Mouse (Mus musculus): ENCODE results near the gene Dnajc4.

DNA sequence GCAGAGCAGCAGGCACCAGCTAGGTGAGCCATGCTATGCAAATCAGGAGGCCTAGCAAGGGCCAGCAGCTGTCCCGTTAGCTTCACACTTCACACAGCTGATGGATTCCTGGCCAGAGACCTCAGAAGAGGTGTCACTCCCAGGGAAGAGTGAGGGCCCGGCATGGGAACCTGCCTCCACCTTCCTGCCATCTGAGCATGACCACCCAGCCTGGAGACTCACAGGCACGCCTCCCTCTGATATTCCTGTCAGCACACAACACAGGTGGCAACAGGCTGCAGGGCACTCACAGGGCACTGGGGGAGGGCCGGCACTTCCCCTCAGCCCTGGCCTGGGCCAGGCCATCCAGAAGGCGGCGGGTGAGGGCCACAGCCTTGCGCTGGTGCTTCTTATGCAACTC lies 36.9 kb downstream of the Dnajc4 start:
- no peak for TF ChIP-seq GATA1 (IDR thresholded peaks at IDR 0.05; ENCODE audit: low read length)
- TF ChIP-seq TAL1 (IDR thresholded peaks at IDR 0.05; ENCODE audit: low read length) = no peak
